Mouse (Mus musculus): ENCODE data around the gene Il16. TPM values are rescaled to one million over a fixed set of nuclear protein-coding genes. Genes with fewer than 3 reads are reported as not detected.

Il16 gene
- polyA plus RNA-seq, 1 experiment: 1.3 TPM

- H3K4me3 ChIP-seq (ENCODE audit: control insufficient read depth, low read depth, low read length): no peak overlapping the region
- no peaks in the 10 kb centered on the region for H3K27me3 ChIP-seq (ENCODE audit: control insufficient read depth, insufficient read depth, low read length)
- no peak for TF ChIP-seq CTCF (IDR thresholded peaks at IDR 0.05; ENCODE audit: control insufficient read depth, insufficient read depth, insufficient replicate concordance, low read depth, low read length)
- no peak for TF ChIP-seq POLR2A (IDR thresholded peaks at IDR 0.05; ENCODE audit: control insufficient read depth, low read depth, low read length)
- no peaks in the 10 kb centered on the region for H3K4me1 ChIP-seq (ENCODE audit: control insufficient read depth, insufficient read depth, low read length)
- H3K36me3 ChIP-seq (ENCODE audit: control insufficient read depth, insufficient read depth, low read length): no peaks in the 10 kb centered on the region
- H3K27ac ChIP-seq (ENCODE audit: control insufficient read depth, insufficient read depth, low read depth, low read length): no peak overlapping the region
These were observed 10.3 kb downstream of the Il16 start for GRCm38 (mm10) chr7:83735108-83735781.

- H3K27ac ChIP-seq (ENCODE audit: control insufficient read depth, insufficient read depth, low read depth, low read length): no peak overlapping the region
- no peaks in the 10 kb centered on the region for H3K4me1 ChIP-seq (ENCODE audit: control insufficient read depth, insufficient read depth, low read length)
- H3K36me3 ChIP-seq (ENCODE audit: control insufficient read depth, insufficient read depth, low read length): no peaks in the 10 kb centered on the region
- TF ChIP-seq POLR2A (IDR thresholded peaks at IDR 0.05; ENCODE audit: control insufficient read depth, low read depth, low read length) (no peak), CTCF (IDR thresholded peaks at IDR 0.05; ENCODE audit: control insufficient read depth, insufficient read depth, insufficient replicate concordance, low read depth, low read length) (no peak)
- no peak overlapping the region for H3K4me3 ChIP-seq (ENCODE audit: control insufficient read depth, low read depth, low read length)
- H3K27me3 ChIP-seq (ENCODE audit: control insufficient read depth, insufficient read depth, low read length): no peaks in the 10 kb centered on the region
These were observed 10.8 kb downstream of the Il16 start for GRCm38 (mm10) chr7:83734671-83735082.

- no peaks in the 10 kb centered on the region for H3K4me1 ChIP-seq (ENCODE audit: control insufficient read depth, insufficient read depth, low read length)
- H3K4me3 ChIP-seq (ENCODE audit: control insufficient read depth, low read depth, low read length): no peak overlapping the region
- no peaks in the 10 kb centered on the region for H3K27me3 ChIP-seq (ENCODE audit: control insufficient read depth, insufficient read depth, low read length)
- H3K27ac ChIP-seq (ENCODE audit: control insufficient read depth, insufficient read depth, low read depth, low read length): no peak overlapping the region
- TF ChIP-seq CTCF (IDR thresholded peaks at IDR 0.05; ENCODE audit: control insufficient read depth, insufficient read depth, insufficient replicate concordance, low read depth, low read length): no peak
- TF ChIP-seq POLR2A (IDR thresholded peaks at IDR 0.05; ENCODE audit: control insufficient read depth, low read depth, low read length): no peak
- H3K36me3 ChIP-seq (ENCODE audit: control insufficient read depth, insufficient read depth, low read length): no peaks in the 10 kb centered on the region
These were observed 11.3 kb downstream of the Il16 start for GRCm38 (mm10) chr7:83734246-83734645.

GRCm38 (mm10) chr7:83732781-83733180 lies 12.7 kb downstream of the Il16 start:
- no peak overlapping the region for H3K4me3 ChIP-seq (ENCODE audit: control insufficient read depth, low read depth, low read length)
- H3K27me3 ChIP-seq (ENCODE audit: control insufficient read depth, insufficient read depth, low read length): no peaks in the 10 kb centered on the region
- TF ChIP-seq CTCF (IDR thresholded peaks at IDR 0.05; ENCODE audit: control insufficient read depth, insufficient read depth, insufficient replicate concordance, low read depth, low read length): no peak
- no peak for TF ChIP-seq POLR2A (IDR thresholded peaks at IDR 0.05; ENCODE audit: control insufficient read depth, low read depth, low read length)
- no peak overlapping the region for H3K27ac ChIP-seq (ENCODE audit: control insufficient read depth, insufficient read depth, low read depth, low read length)
- no peaks in the 10 kb centered on the region for H3K36me3 ChIP-seq (ENCODE audit: control insufficient read depth, insufficient read depth, low read length)
- no peaks in the 10 kb centered on the region for H3K4me1 ChIP-seq (ENCODE audit: control insufficient read depth, insufficient read depth, low read length)

GRCm38 (mm10) chr7:83731961-83732666 lies 13.4 kb downstream of the Il16 start:
- Histone ChIP-seq H3K4me3 (ENCODE audit: control insufficient read depth, low read depth, low read length) (no peak overlapping the region), H3K4me1 (ENCODE audit: control insufficient read depth, insufficient read depth, low read length) (no peaks in the 10 kb centered on the region), H3K27ac (ENCODE audit: control insufficient read depth, insufficient read depth, low read depth, low read length) (no peak overlapping the region), H3K27me3 (ENCODE audit: control insufficient read depth, insufficient read depth, low read length) (no peaks in the 10 kb centered on the region), H3K36me3 (ENCODE audit: control insufficient read depth, insufficient read depth, low read length) (no peaks in the 10 kb centered on the region)
- TF ChIP-seq CTCF (IDR thresholded peaks at IDR 0.05; ENCODE audit: control insufficient read depth, insufficient read depth, insufficient replicate concordance, low read depth, low read length): no peak
- TF ChIP-seq POLR2A (IDR thresholded peaks at IDR 0.05; ENCODE audit: control insufficient read depth, low read depth, low read length): no peak

- Histone ChIP-seq H3K27ac (ENCODE audit: control insufficient read depth, insufficient read depth, low read depth, low read length) (no peak overlapping the region), H3K36me3 (ENCODE audit: control insufficient read depth, insufficient read depth, low read length) (no peaks in the 10 kb centered on the region), H3K27me3 (ENCODE audit: control insufficient read depth, insufficient read depth, low read length) (no peaks in the 10 kb centered on the region), H3K4me1 (ENCODE audit: control insufficient read depth, insufficient read depth, low read length) (no peaks in the 10 kb centered on the region), H3K4me3 (ENCODE audit: control insufficient read depth, low read depth, low read length) (no peak overlapping the region)
- TF ChIP-seq CTCF (IDR thresholded peaks at IDR 0.05; ENCODE audit: control insufficient read depth, insufficient read depth, insufficient replicate concordance, low read depth, low read length): no peak
- TF ChIP-seq POLR2A (IDR thresholded peaks at IDR 0.05; ENCODE audit: control insufficient read depth, low read depth, low read length): no peak
These were observed 14.2 kb downstream of the Il16 start for GRCm38 (mm10) chr7:83731297-83731696.

- TF ChIP-seq CTCF (IDR thresholded peaks at IDR 0.05; ENCODE audit: control insufficient read depth, insufficient read depth, insufficient replicate concordance, low read depth, low read length) (no peak), POLR2A (IDR thresholded peaks at IDR 0.05; ENCODE audit: control insufficient read depth, low read depth, low read length) (no peak)
These were observed 18.4 kb downstream of the Il16 start for GRCm38 (mm10) chr7:83726936-83727632.

More at GRCm38 (mm10) chr7:83726936-83727632, 18.4 kb downstream of the Il16 start:
- Histone ChIP-seq H3K4me3 (ENCODE audit: control insufficient read depth, low read depth, low read length) (no peak overlapping the region), H3K36me3 (ENCODE audit: control insufficient read depth, insufficient read depth, low read length) (no peaks in the 10 kb centered on the region), H3K27ac (ENCODE audit: control insufficient read depth, insufficient read depth, low read depth, low read length) (no peak overlapping the region), H3K4me1 (ENCODE audit: control insufficient read depth, insufficient read depth, low read length) (peaks cover 3% of the 10 kb centered on the region; the same call in 1 of the 2 replicates), H3K27me3 (ENCODE audit: control insufficient read depth, insufficient read depth, low read length) (no peaks in the 10 kb centered on the region)

Data from testis, adult 2 months (tissue).